15 mouse cellular contexts compared by ENCODE assay signal in genomic region chr5:135822316-135822944, GRCm38 (mm10). TPM values are rescaled to one million over a fixed set of nuclear protein-coding genes. Genes with fewer than 3 reads are reported as not detected.
DNase-seq lines count a peak whose midpoint lies in the region; ATAC-seq and TF ChIP-seq lines count a peak whose summit lies in the region.
"Had no signal": no experiment of that assay in that cellular context is flagged by ENCODE, and none has a peak within 500 bp of the region (broad histone marks: within the 10 kb centered on the region; RNA-seq: fewer than 3 reads in every experiment).

No protein-coding gene starts in this region.

- no peak for TF ChIP-seq POLR2A in heart, adult 2 months (IDR thresholded peaks at IDR 0.05; ENCODE audit: insufficient read depth, low read depth, low read length)

- no peak overlapping the region for H3K9ac ChIP-seq in forebrain, embryonic 14.5 days (ENCODE audit: low read length)
- H3K9ac ChIP-seq in limb, embryonic 11.5 days (ENCODE audit: low read length): no peak overlapping the region
- H3K9ac ChIP-seq in neural tube, embryonic 14.5 days (replicated peaks; ENCODE audit: low read depth, low read length): peak overlapping the region; percentile 17; the same call in 1 of the 2 replicates
- H3K9ac ChIP-seq in heart, adult 2 months (ENCODE audit: low read depth, low read length): no peak overlapping the region

- no peak for TF ChIP-seq EP300 in heart, adult 2 months (IDR thresholded peaks at IDR 0.05; ENCODE audit: insufficient read depth, low read depth, low read length)

- H3K27ac ChIP-seq in forebrain, embryonic 14.5 days (ENCODE audit: low read depth, low read length): peak overlapping the region; percentile 74
- no peak overlapping the region for H3K27ac ChIP-seq in limb, embryonic 11.5 days (replicated peaks; ENCODE audit: low read depth, low read length)
- peak overlapping the region; percentile 88 for H3K27ac ChIP-seq in neural tube, embryonic 14.5 days (ENCODE audit: low read depth, low read length)
- H3K27ac ChIP-seq in heart, adult 2 months: no peak overlapping the region

- peak overlapping the region; percentile 12; the same call in 1 of the 2 replicates for H3K4me2 ChIP-seq in forebrain, embryonic 14.5 days (ENCODE audit: low read length)
- no peak overlapping the region for H3K4me2 ChIP-seq in limb, embryonic 11.5 days (ENCODE audit: low read depth, severe bottlenecking)
- H3K4me2 ChIP-seq in neural tube, embryonic 14.5 days (ENCODE audit: low read depth, low read length): peak overlapping the region; percentile 23
- H3K4me2 ChIP-seq: heart, embryonic 11.5 days; liver, embryonic 11.5 days had no signal

- H3K9me3 ChIP-seq in forebrain, embryonic 14.5 days (replicated peaks; ENCODE audit: control insufficient read depth, low read length): no peaks in the 10 kb centered on the region
- H3K9me3 ChIP-seq in limb, embryonic 11.5 days (ENCODE audit: control insufficient read depth, low read length): no peaks in the 10 kb centered on the region
- H3K9me3 ChIP-seq in neural tube, embryonic 14.5 days (ENCODE audit: control insufficient read depth, low read length): no peaks in the 10 kb centered on the region
- H3K9me3 ChIP-seq: G1E had no signal

- no peak for TF ChIP-seq CTCF in heart, adult 2 months (IDR thresholded peaks at IDR 0.05)

- peak; percentile 35 for ATAC-seq in frontal cortex, adult (ENCODE audit: low TSS enrichment)
- peak; percentile 75 for ATAC-seq in forebrain, embryonic 14.5 days
- ATAC-seq in limb, embryonic 11.5 days (ENCODE audit: insufficient number of reproducible peaks, low FRiP score, low TSS enrichment, low read depth): no peak
- ATAC-seq in neural tube, embryonic 14.5 days (ENCODE audit: low read depth): peak; percentile 87
- ATAC-seq in activated CD4-positive, CD25-positive, alpha-beta regulatory T cell, adult 4 months: no peak
- ATAC-seq: intestine, postnatal 0 days had no signal

- intact Hi-C loops in heart, postnatal 14 days (cut with DNase I): no loop called here
- intact Hi-C loops in heart, adult 2 months (cut with DNase I): no loop called here

- H3K4me3 ChIP-seq in forebrain, embryonic 14.5 days (ENCODE audit: low read depth, low read length): no peak overlapping the region
- H3K4me3 ChIP-seq in limb, embryonic 11.5 days (ENCODE audit: low read depth, low read length): no peak overlapping the region
- no peak overlapping the region for H3K4me3 ChIP-seq in neural tube, embryonic 14.5 days (ENCODE audit: low read depth, low read length)
- no peak overlapping the region for H3K4me3 ChIP-seq in heart, adult 2 months

- DNase-seq in frontal cortex, postnatal 14 days (ENCODE audit: low spot score in 2 of 2): no peak
- peak; percentile 77 for DNase-seq in forebrain, embryonic 14.5 days (ENCODE audit: low spot score)
- peak; percentile 54 for DNase-seq in limb, embryonic 11.5 days (ENCODE audit: low spot score)
- DNase-seq in heart, postnatal 14 days: no peak
- DNase-seq in heart, adult 2 months: no peak
- DNase-seq: adrenal gland, postnatal 10 days; cerebellum, adult 9-10 months; thymus, postnatal 36 days had no signal

- H3K36me3 ChIP-seq in forebrain, embryonic 14.5 days (ENCODE audit: control insufficient read depth, insufficient read depth, low read length): no peaks in the 10 kb centered on the region
- H3K36me3 ChIP-seq in limb, embryonic 11.5 days (ENCODE audit: control insufficient read depth, insufficient read depth, low read length): no peaks in the 10 kb centered on the region
- no peaks in the 10 kb centered on the region for H3K36me3 ChIP-seq in neural tube, embryonic 14.5 days (ENCODE audit: control insufficient read depth, insufficient read depth, low read length)
- no peaks in the 10 kb centered on the region for H3K36me3 ChIP-seq in heart, adult 2 months (ENCODE audit: control insufficient read depth, insufficient read depth, low read length)
- H3K36me3 ChIP-seq: G1E had no signal

- H3K79me2 ChIP-seq in heart, adult 2 months (replicated peaks; ENCODE audit: control insufficient read depth, insufficient read depth, low read length): no peaks in the 10 kb centered on the region

- 15% methylated on average over 7 of the region's 7 CpGs for WGBS in forebrain, embryonic 14.5 days
- WGBS in limb, embryonic 11.5 days: 23% methylated on average over 7 of the region's 7 CpGs
- WGBS in neural tube, embryonic 14.5 days: 9% methylated on average over 7 of the region's 7 CpGs
- WGBS in heart, adult 2 months: 25% methylated on average over 7 of the region's 7 CpGs

- peaks cover 7% of the 10 kb centered on the region for H3K4me1 ChIP-seq in forebrain, embryonic 14.5 days (ENCODE audit: control insufficient read depth, insufficient read depth, low read length)
- H3K4me1 ChIP-seq in limb, embryonic 11.5 days (ENCODE audit: control insufficient read depth, insufficient read depth, low read length): no peaks in the 10 kb centered on the region; the same call in 1 of the 2 replicates
- peaks cover 33% of the 10 kb centered on the region for H3K4me1 ChIP-seq in neural tube, embryonic 14.5 days (ENCODE audit: control insufficient read depth, insufficient read depth, low read length)
- no peaks in the 10 kb centered on the region for H3K4me1 ChIP-seq in heart, adult 2 months (ENCODE audit: control insufficient read depth, insufficient read depth, low read length)

- H3K27me3 ChIP-seq in forebrain, embryonic 14.5 days (replicated peaks; ENCODE audit: control insufficient read depth, insufficient read depth, low read length): no peaks in the 10 kb centered on the region
- H3K27me3 ChIP-seq in limb, embryonic 11.5 days (ENCODE audit: control insufficient read depth, insufficient read depth, low read length): peaks cover 3% of the 10 kb centered on the region; the same call in 1 of the 2 replicates
- H3K27me3 ChIP-seq in neural tube, embryonic 14.5 days (ENCODE audit: control insufficient read depth, insufficient read depth, low read length): no peaks in the 10 kb centered on the region
- no peaks in the 10 kb centered on the region for H3K27me3 ChIP-seq in heart, adult 2 months (ENCODE audit: control insufficient read depth, insufficient read depth, low read length)

RNA-seq across cellular contexts. Expression of gene Srrm3, which starts 15.7 kb away (rescaled TPM):
- 23.6 and 31.1 TPM in 2 replicates for polyA plus RNA-seq in forebrain, embryonic 14.5 days (2014; fragmentation: Nextera tagmentation; extraction: Ambion mirVana)
- polyA plus RNA-seq in limb, embryonic 11.5 days (2014; fragmentation: Nextera tagmentation; extraction: Ambion mirVana): not detected in 2 replicates
- 61.0 and 65.9 TPM in 2 replicates for polyA plus RNA-seq in neural tube, embryonic 14.5 days (2014; fragmentation: Nextera tagmentation; extraction: Ambion mirVana)
- total RNA-seq in heart, postnatal 14 days (2021): under 1 TPM in 1 of 2 experiments, not detected in 1; 0.10 TPM
- not detected for polyA plus RNA-seq in activated CD4-positive, CD25-positive, alpha-beta regulatory T cell, adult 4 months (2017; shearing (Covaris generic))
- total RNA-seq in heart, adult 2 months (2021): not detected
- polyA plus RNA-seq in heart, adult 2 months (2012; rRNA removed): not detected in 2 replicates
- polyA plus RNA-seq: G1E had no signal

RNA-seq across cellular contexts. Expression of gene Mdh2, which starts 44.1 kb away (rescaled TPM):
- 590 and 591 TPM in 2 replicates for polyA plus RNA-seq in forebrain, embryonic 14.5 days (2014; fragmentation: Nextera tagmentation; extraction: Ambion mirVana)
- 550 and 569 TPM in 2 replicates for polyA plus RNA-seq in limb, embryonic 11.5 days (2014; fragmentation: Nextera tagmentation; extraction: Ambion mirVana)
- 680 and 694 TPM in 2 replicates for polyA plus RNA-seq in neural tube, embryonic 14.5 days (2014; fragmentation: Nextera tagmentation; extraction: Ambion mirVana)
- total RNA-seq in heart, postnatal 14 days (2021): 1,000 to 10,000 TPM; 1,831 to 1,920 TPM
- 100 to 1,000 TPM; 625 to 710 TPM for polyA plus RNA-seq in activated CD4-positive, CD25-positive, alpha-beta regulatory T cell, adult 4 months (2017; shearing (Covaris generic))
- total RNA-seq in heart, adult 2 months (2021): 1,000 to 10,000 TPM; 1,645 to 1,928 TPM
- 2,909 and 3,459 TPM in 2 replicates for polyA plus RNA-seq in heart, adult 2 months (2012; rRNA removed)

RNA-seq across cellular contexts. Expression of gene Styxl1, which starts 44.2 kb away (rescaled TPM):
- 0.52 TPM in 1 of 2 replicates, not detected in the other for polyA plus RNA-seq in forebrain, embryonic 14.5 days (2014; fragmentation: Nextera tagmentation; extraction: Ambion mirVana)
- 0.40 TPM in 1 of 2 replicates, not detected in the other for polyA plus RNA-seq in limb, embryonic 11.5 days (2014; fragmentation: Nextera tagmentation; extraction: Ambion mirVana)
- polyA plus RNA-seq in neural tube, embryonic 14.5 days (2014; fragmentation: Nextera tagmentation; extraction: Ambion mirVana): 0.76 TPM in 1 of 2 replicates, not detected in the other
- under 1 TPM in 1 of 2 experiments, not detected in 1; 0.34 TPM for total RNA-seq in heart, postnatal 14 days (2021)
- polyA plus RNA-seq in activated CD4-positive, CD25-positive, alpha-beta regulatory T cell, adult 4 months (2017; shearing (Covaris generic)): under 1 TPM in 1 of 2 experiments, not detected in 1; 0.95 TPM
- total RNA-seq in heart, adult 2 months (2021): not detected
- polyA plus RNA-seq in heart, adult 2 months (2012; rRNA removed): 0.20 TPM in 1 of 2 replicates, not detected in the other
- polyA plus RNA-seq: G1E had no signal

Comparison
In these comparisons a context has a peak if more than half of its experiments do, and no peak if none do; other contexts are left out.
1. ATAC-seq: peak in frontal cortex, adult (single experiment), forebrain, embryonic 14.5 days (single experiment) and neural tube, embryonic 14.5 days (single experiment); none in limb, embryonic 11.5 days (single experiment) and activated CD4-positive, CD25-positive, alpha-beta regulatory T cell, adult 4 months (single experiment).
2. DNase-seq: peak in forebrain, embryonic 14.5 days (single experiment) and limb, embryonic 11.5 days (single experiment); none in frontal cortex, postnatal 14 days (0 of 2), heart, postnatal 14 days (0 of 2) and heart, adult 2 months (0 of 2).
3. H3K27ac ChIP-seq: peak in forebrain, embryonic 14.5 days (single experiment) and neural tube, embryonic 14.5 days (single experiment); none in limb, embryonic 11.5 days (single experiment) and heart, adult 2 months (single experiment).
4. RNA of gene Srrm3, which starts 15.7 kb away (polyA plus RNA-seq): 61.0 to 65.9 TPM in neural tube, embryonic 14.5 days and 23.6 to 31.1 TPM in forebrain, embryonic 14.5 days; not detected in limb, embryonic 11.5 days, not detected in heart, adult 2 months and not detected in activated CD4-positive, CD25-positive, alpha-beta regulatory T cell, adult 4 months; every median in the first group is over 10 times any median in the second.